Mouse (Mus musculus): ENCODE measurements around the gene Cyb5d1.

Gene Cyb5d1

GRCm38 (mm10) chr11:69362021-69362420, 33.4 kb downstream of the Cyb5d1 start:
- no peak for DNase-seq (ENCODE audit: low read depth, low spot score)

DNA sequence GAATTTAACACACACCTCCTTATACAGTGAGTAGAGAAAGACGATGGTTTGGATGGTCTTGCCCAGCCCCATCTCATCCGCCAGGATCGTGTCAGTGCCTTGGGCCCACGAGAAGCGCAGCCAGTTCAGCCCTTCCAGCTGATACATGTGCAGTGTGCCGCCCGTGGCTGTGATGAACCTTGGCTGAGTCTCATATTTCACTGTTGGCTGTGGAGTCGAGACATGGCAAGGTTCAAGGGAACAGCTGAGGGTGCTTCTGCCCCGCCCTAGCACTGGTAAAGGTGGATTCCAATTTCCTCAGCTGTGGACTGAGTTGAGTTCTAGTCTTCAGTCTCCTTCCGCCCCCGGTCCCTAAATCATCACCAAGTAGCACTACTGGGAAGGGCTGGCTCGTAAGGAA, 37.7 kb downstream of the Cyb5d1 start:
- DNase-seq (ENCODE audit: low read depth, low spot score), result peak; percentile 72

GRCm38 (mm10) chr11:69356544-69356943, 38.9 kb downstream of the Cyb5d1 start:
- no peak for DNase-seq (ENCODE audit: low read depth, low spot score)

- no peak for DNase-seq (ENCODE audit: low read depth, low spot score)
Measured at GRCm38 (mm10) chr11:69346441-69346840, 49.0 kb downstream of the Cyb5d1 start.

Measured in skeletal muscle tissue, adult 2 months (tissue).